Mouse (Mus musculus) v-Abl transformed pro-B cells (cell line): ENCODE measurements around the gene Ctc1.

Experiments
- in situ Hi-C, 2 experiments: fragments of 400-800 bp; cut with MboI; formaldehyde crosslinking; loops; one replicate each; pipeline ENCODE4 v1.15.1; 2025; ENCODE audit not compliant: unreplicated experiment in 2 of 2

Gene Ctc1

GRCm38 (mm10) chr11:69077316-69077715 lies 61.6 kb downstream of the Ctc1 start:
- in situ Hi-C loops, result no loop called here

DNA sequence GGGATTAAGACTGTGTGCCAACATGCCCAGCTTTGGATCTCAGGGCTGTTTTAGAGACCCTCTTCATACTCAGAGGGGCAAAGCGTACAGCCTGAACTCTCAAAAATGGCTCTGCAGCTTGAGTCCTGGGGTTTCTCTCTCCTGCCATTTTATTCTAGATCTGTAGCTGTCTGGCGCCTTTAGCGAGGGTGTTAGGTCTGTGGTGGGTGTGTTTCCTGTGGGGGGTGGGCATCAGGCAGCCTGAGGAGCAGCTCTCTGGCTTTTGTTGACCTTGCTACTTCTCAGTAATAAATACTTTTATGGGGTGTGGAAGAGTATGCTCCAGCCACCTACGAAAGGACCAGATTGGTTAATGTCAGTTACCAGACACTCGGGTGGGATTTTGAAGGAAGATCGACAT lies 62.3 kb downstream of the Ctc1 start:
- in situ Hi-C loops, result no loop called here

GRCm38 (mm10) chr11:69078805-69079438 lies 63.2 kb downstream of the Ctc1 start:
- in situ Hi-C loops, result no loop called here

- in situ Hi-C loops, result no loop called here
Observed at GRCm38 (mm10) chr11:69080102-69080854, 64.6 kb downstream of the Ctc1 start.

DNA sequence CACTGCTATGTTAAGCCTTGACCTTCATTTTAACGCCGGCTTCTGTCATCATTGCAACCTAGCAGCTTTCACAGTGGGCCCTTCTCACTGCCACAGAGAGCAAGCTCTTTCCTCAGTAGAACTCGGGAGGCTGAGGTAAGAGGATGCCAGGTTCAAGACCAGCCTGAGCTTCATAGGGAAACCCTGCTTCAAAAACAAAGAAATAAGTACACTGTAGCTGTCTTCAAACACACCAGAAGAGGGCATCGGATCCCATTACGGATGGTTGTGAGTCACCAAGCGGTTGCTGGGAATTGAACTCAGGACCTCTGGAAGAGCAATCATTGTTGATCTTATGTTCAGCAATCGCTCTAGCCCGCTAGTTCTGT lies 65.1 kb downstream of the Ctc1 start:
- in situ Hi-C loops, result no loop called here

GRCm38 (mm10) chr11:69081613-69082012 lies 65.9 kb downstream of the Ctc1 start:
- in situ Hi-C loops, result no loop called here

DNA sequence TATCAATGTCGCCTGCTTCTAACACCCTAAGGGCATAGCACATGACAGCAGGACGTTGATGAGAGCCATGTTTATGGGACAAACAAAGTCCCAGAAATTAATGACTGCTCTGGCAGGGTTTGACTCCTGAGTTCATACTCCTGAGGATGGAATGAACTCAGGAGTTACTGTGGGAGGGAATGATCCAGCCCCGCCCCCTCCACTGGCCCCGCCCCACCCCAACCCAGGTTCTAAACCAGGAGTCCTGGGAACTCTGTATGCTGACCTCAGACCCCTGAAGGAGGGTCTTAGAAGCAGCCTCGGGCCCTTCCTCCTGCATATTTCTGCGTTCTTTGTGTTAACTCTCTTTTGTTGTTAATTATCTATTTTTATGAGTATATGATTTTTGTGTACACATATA lies 69.9 kb downstream of the Ctc1 start:
- in situ Hi-C loops, result no loop called here
